Mouse (Mus musculus): ENCODE measurements around the gene BC049352.
A peak's percentile ranks its signal among the peaks of the same experiment; 100 is the strongest.

Gene BC049352

GRCm38 (mm10) chr9:45189661-45190174 is 7.9 kb downstream of the BC049352 start:
- DNase-seq, result peak; percentile 34

GRCm38 (mm10) chr9:45195468-45195867 is 13.7 kb downstream of the BC049352 start:
- peak; percentile 14 for DNase-seq

- peak; percentile 60 for DNase-seq
These were observed 14.5 kb downstream of the BC049352 start for GRCm38 (mm10) chr9:45196125-45196830.

GRCm38 (mm10) chr9:45197549-45197948 is 15.7 kb downstream of the BC049352 start:
- DNase-seq, result no peak

- DNase-seq, result no peak
These were observed 19.6 kb downstream of the BC049352 start for GRCm38 (mm10) chr9:45201319-45201947.

GRCm38 (mm10) chr9:45202021-45202798 is 20.4 kb downstream of the BC049352 start:
- no peak for DNase-seq

- DNase-seq, result no peak
These were observed 22.1 kb downstream of the BC049352 start, which contains the start of gene Tmprss4 for GRCm38 (mm10) chr9:45203797-45204410. TSS of gene Tmprss4 (minus strand) at chr9:45204092.

GRCm38 (mm10) chr9:45205143-45205542 is 23.3 kb downstream of the BC049352 start:
- DNase-seq, result no peak

GRCm38 (mm10) chr9:45206121-45206520 is 24.3 kb downstream of the BC049352 start:
- no peak for DNase-seq

GRCm38 (mm10) chr9:45207015-45207743 is 25.4 kb downstream of the BC049352 start:
- DNase-seq, result peak; percentile 52

GRCm38 (mm10) chr9:45212001-45212400 is 30.2 kb downstream of the BC049352 start:
- DNase-seq, result no peak

GRCm38 (mm10) chr9:45215526-45216179 is 33.8 kb downstream of the BC049352 start:
- peak; percentile 54 for DNase-seq

- DNase-seq, result no peak
These were observed 37.8 kb downstream of the BC049352 start for GRCm38 (mm10) chr9:45219644-45220043.

- peak; percentile 99 for DNase-seq
These were observed 39.8 kb downstream of the BC049352 start for GRCm38 (mm10) chr9:45221567-45221966.

GRCm38 (mm10) chr9:45229359-45229758 is 47.6 kb downstream of the BC049352 start:
- no peak for DNase-seq

- DNase-seq, result no peak
These were observed 53.9 kb downstream of the BC049352 start for GRCm38 (mm10) chr9:45235668-45236227.

- peak; percentile 54 for DNase-seq
These were observed 54.9 kb downstream of the BC049352 start for GRCm38 (mm10) chr9:45236744-45237143.

GRCm38 (mm10) chr9:45241397-45241796 is 59.6 kb downstream of the BC049352 start:
- no peak for DNase-seq

GRCm38 (mm10) chr9:45245432-45245831 is 63.6 kb downstream of the BC049352 start:
- no peak for DNase-seq

GRCm38 (mm10) chr9:45246060-45246459 is 64.3 kb downstream of the BC049352 start:
- no peak for DNase-seq

- peak; percentile 15 for DNase-seq
These were observed 65.7 kb downstream of the BC049352 start for GRCm38 (mm10) chr9:45247536-45247935.
